Mouse (Mus musculus) midbrain, embryonic 11.5 days (tissue): ENCODE results near the gene Olfr523. TPM values are rescaled to one million over a fixed set of nuclear protein-coding genes. Genes with fewer than 3 reads are reported as not detected.

Experiments used
- ATAC-seq: fragments of 200-750 bp; cut with Nextera tagmentation; 2 replicates; pipeline ENCODE4 v1.8.0; 2017; ENCODE audit warnings: moderate TSS enrichment, moderate library complexity; ENCODE audit not compliant: low FRiP score
- DNase-seq: peaks from one replicate; pipeline ENCODE4 v3.0.0; 2015; ENCODE audit warnings: low spot score; ENCODE audit errors: missing footprints
- H3K27ac ChIP-seq: fragments of 300-500 bp; sonication (generic); 2 replicates; pipeline ENCODE4 v1.5.1; 2014; ENCODE audit warnings: low read depth, low read length
- H3K27me3 ChIP-seq: fragments of 300-500 bp; sonication (generic); 2 replicates; pipeline ENCODE4 v1.6.1; 2014; ENCODE audit warnings: mild to moderate bottlenecking, low read length, moderate library complexity, mixed read lengths; ENCODE audit not compliant: control insufficient read depth, insufficient read depth
- H3K36me3 ChIP-seq: fragments of 300-500 bp; sonication (generic); 2 replicates; pipeline ENCODE4 v1.6.1; 2014; ENCODE audit warnings: mild to moderate bottlenecking, low read length, moderate library complexity, mixed read lengths; ENCODE audit not compliant: control insufficient read depth, insufficient read depth
- H3K4me1 ChIP-seq: fragments of 300-500 bp; sonication (generic); 2 replicates; pipeline ENCODE4 v1.6.1; 2014; ENCODE audit warnings: low read length; ENCODE audit not compliant: control insufficient read depth, insufficient read depth
- H3K4me2 ChIP-seq: fragments of 300-500 bp; sonication (generic); 2 replicates; pipeline ENCODE4 v1.6.1; 2014; ENCODE audit warnings: mild to moderate bottlenecking, moderate library complexity
- H3K4me3 ChIP-seq: fragments of 300-500 bp; sonication (generic); 2 replicates; pipeline ENCODE4 v1.5.1; 2014; ENCODE audit warnings: low read depth, low read length
- H3K9ac ChIP-seq: fragments of 300-500 bp; sonication (generic); 2 replicates; pipeline ENCODE4 v1.6.1; 2014; ENCODE audit warnings: low read length
- H3K9me3 ChIP-seq: fragments of 300-500 bp; sonication (generic); 2 replicates; pipeline ENCODE4 v1.6.1; 2016; ENCODE audit warnings: low read length; ENCODE audit not compliant: control insufficient read depth
- WGBS: fragments of 180-500 bp; shearing (Covaris S2); extraction: QIAGEN DNeasy Blood & Tissue Kit; methylation state at CpG from one replicate; pipeline ENCODE4 v1.1.7; 2014; 5-methylcytosine and 5-hydroxymethylcytosine counted together
- polyA plus RNA-seq: library from polyadenylated mRNA; unstranded; fragments of >200 nt; fragmentation: Nextera tagmentation; extraction: Ambion mirVana; gene quantifications from 2 replicates; pipeline ENCODE4 v1.2.1, GENCODE M21; 2014

The Olfr523 gene
- polyA plus RNA-seq, 1 experiment from 2014 or later: not detected

- H3K27ac ChIP-seq: no peak overlapping the region
- H3K4me3 ChIP-seq: no peak overlapping the region
- no peak overlapping the region for H3K4me2 ChIP-seq
- no peaks in the 10 kb centered on the region for H3K36me3 ChIP-seq
- H3K9me3 ChIP-seq: no peaks in the 10 kb centered on the region
- 67% methylated on average over 4 of the region's 4 CpGs for WGBS
- no peaks in the 10 kb centered on the region for H3K4me1 ChIP-seq
- no peaks in the 10 kb centered on the region for H3K27me3 ChIP-seq
- H3K9ac ChIP-seq: no peak overlapping the region
- ATAC-seq (no peak), DNase-seq (peak; percentile 89)
Measured at GRCm38 (mm10) chr7:140188391-140189328, 15.6 kb downstream of the Olfr523 start.

DNA sequence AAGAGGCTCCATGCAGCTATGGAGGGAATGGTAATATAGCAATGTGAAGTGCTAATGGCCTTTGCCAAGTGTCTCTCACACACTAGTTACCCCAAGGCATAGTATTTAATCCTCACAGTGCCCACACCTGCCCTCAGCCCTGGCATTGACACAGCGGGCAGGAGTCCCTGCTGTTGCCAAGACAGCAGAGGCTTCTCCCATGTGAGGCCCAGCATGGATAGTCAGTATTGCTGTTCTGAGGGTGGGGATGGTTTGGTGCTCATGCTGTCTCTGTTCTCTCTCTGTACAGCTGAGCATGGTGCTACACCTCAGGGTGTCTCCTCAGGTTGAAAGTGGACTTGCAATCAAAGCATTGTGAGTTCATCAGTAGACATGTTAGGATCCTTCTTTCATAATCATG, 17.4 kb downstream of the Olfr523 start:
- H3K4me3 ChIP-seq: no peak overlapping the region
- no peak overlapping the region for H3K27ac ChIP-seq
- DNase-seq: no peak
- 85% methylated on average over 1 of the region's 1 CpGs for WGBS
- no peaks in the 10 kb centered on the region for H3K36me3 ChIP-seq
- H3K27me3 ChIP-seq: no peaks in the 10 kb centered on the region
- H3K9me3 ChIP-seq: no peaks in the 10 kb centered on the region
- H3K9ac ChIP-seq: no peak overlapping the region
- no peak overlapping the region for H3K4me2 ChIP-seq
- no peak for ATAC-seq
- H3K4me1 ChIP-seq: no peaks in the 10 kb centered on the region

GRCm38 (mm10) chr7:140192445-140192844, 19.4 kb downstream of the Olfr523 start:
- DNase-seq (peak; percentile 53), ATAC-seq (no peak)
- H3K36me3 ChIP-seq: no peaks in the 10 kb centered on the region
- no peak overlapping the region for H3K27ac ChIP-seq
- H3K4me2 ChIP-seq: no peak overlapping the region
- no peaks in the 10 kb centered on the region for H3K9me3 ChIP-seq
- 55% methylated on average over 2 of the region's 2 CpGs for WGBS
- no peak overlapping the region for H3K4me3 ChIP-seq
- H3K4me1 ChIP-seq: no peaks in the 10 kb centered on the region
- no peak overlapping the region for H3K9ac ChIP-seq
- H3K27me3 ChIP-seq: no peaks in the 10 kb centered on the region

DNA sequence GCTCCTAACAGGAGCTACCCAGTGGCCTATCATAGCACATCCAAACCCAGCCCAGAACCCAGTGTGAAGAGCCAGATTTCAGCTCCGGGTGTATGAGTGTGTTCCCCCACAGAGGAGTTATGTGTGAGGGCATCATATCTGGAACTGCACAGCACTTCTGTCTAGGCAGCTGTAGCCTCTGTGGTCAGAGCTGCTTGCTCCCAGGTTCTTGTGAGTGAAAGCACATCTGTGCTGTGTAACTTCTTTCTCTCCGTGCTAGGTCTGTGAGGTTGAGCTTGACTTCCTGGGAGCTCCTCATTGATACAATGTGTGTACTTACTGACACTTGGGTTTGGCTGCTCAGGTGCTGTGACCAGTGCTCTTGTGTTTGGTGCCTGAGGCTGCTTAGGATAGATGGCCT, 19.8 kb downstream of the Olfr523 start:
- ATAC-seq (no peak), DNase-seq (no peak)
- H3K9ac ChIP-seq: no peak overlapping the region
- no peak overlapping the region for H3K27ac ChIP-seq
- no peaks in the 10 kb centered on the region for H3K9me3 ChIP-seq
- 86% methylated on average over 2 of the region's 2 CpGs for WGBS
- H3K27me3 ChIP-seq: no peaks in the 10 kb centered on the region
- H3K4me2 ChIP-seq: no peak overlapping the region
- H3K4me1 ChIP-seq: no peaks in the 10 kb centered on the region
- H3K4me3 ChIP-seq: no peak overlapping the region
- H3K36me3 ChIP-seq: no peaks in the 10 kb centered on the region

GRCm38 (mm10) chr7:140194031-140194430, 21.0 kb downstream of the Olfr523 start:
- DNase-seq (no peak), ATAC-seq (no peak)
- Histone ChIP-seq H3K9ac (no peak overlapping the region), H3K27me3 (no peaks in the 10 kb centered on the region), H3K4me2 (no peak overlapping the region), H3K4me3 (no peak overlapping the region), H3K36me3 (no peaks in the 10 kb centered on the region), H3K9me3 (no peaks in the 10 kb centered on the region), H3K4me1 (no peaks in the 10 kb centered on the region), H3K27ac (no peak overlapping the region)
- WGBS: 90% methylated on average over 4 of the region's 4 CpGs

GRCm38 (mm10) chr7:140196002-140196401, 23.0 kb downstream of the Olfr523 start:
- DNase-seq (peak; percentile 59), ATAC-seq (no peak)
- Histone ChIP-seq H3K27ac (no peak overlapping the region), H3K4me1 (no peaks in the 10 kb centered on the region), H3K9me3 (no peaks in the 10 kb centered on the region), H3K9ac (no peak overlapping the region), H3K36me3 (no peaks in the 10 kb centered on the region), H3K27me3 (no peaks in the 10 kb centered on the region), H3K4me2 (no peak overlapping the region), H3K4me3 (no peak overlapping the region)
- 84% methylated on average over 8 of the region's 8 CpGs for WGBS

GRCm38 (mm10) chr7:140201090-140201489, 28.1 kb downstream of the Olfr523 start:
- Histone ChIP-seq H3K4me2 (no peak overlapping the region), H3K27me3 (no peaks in the 10 kb centered on the region), H3K9ac (no peak overlapping the region), H3K9me3 (no peaks in the 10 kb centered on the region), H3K27ac (no peak overlapping the region), H3K4me3 (no peak overlapping the region), H3K4me1 (no peaks in the 10 kb centered on the region), H3K36me3 (no peaks in the 10 kb centered on the region)
- 92% methylated on average over 4 of the region's 4 CpGs for WGBS
- no peak for ATAC-seq
- no peak for DNase-seq

GRCm38 (mm10) chr7:140205864-140206263, 32.8 kb downstream of the Olfr523 start, which contains the start of gene Olfr524:
Gene Olfr524, minus strand, starts transcription at chr7:140205964.
- H3K9ac ChIP-seq: no peak within 1 kb of the TSS
- H3K4me1 ChIP-seq: no peaks in the 10 kb centered on the region
- H3K9me3 ChIP-seq: no peaks in the 10 kb centered on the region
- H3K4me2 ChIP-seq: no peak within 1 kb of the TSS
- H3K4me3 ChIP-seq: no peak within 1 kb of the TSS
- ATAC-seq (no peak), DNase-seq (no peak)
- H3K27ac ChIP-seq: no peak within 1 kb of the TSS
- no peaks in the 10 kb centered on the region for H3K36me3 ChIP-seq
- H3K27me3 ChIP-seq: no peaks in the 10 kb centered on the region

DNA sequence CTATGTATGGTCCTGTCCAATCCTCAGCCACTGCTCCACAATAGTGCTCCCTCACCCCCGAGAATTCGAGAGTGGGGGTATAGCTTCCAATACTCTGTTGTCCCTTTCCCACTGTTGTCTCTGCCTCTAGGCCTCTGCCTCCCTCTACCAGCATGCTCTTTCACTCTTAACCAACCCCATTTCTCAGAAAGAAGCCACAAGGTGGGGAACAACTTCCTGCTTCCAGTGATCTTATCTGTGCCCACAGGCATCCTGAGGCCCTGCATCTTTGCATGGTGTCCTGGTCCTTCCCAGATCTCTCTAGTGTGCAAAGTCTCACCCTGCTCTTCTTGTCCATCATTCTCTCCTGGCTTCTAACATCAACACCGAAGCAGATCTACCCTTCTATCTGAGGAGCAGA, 33.9 kb downstream of the Olfr523 start:
- WGBS: 87% methylated on average over 3 of the region's 3 CpGs
- DNase-seq (no peak), ATAC-seq (no peak)
- Histone ChIP-seq H3K27ac (no peak overlapping the region), H3K4me3 (no peak overlapping the region), H3K4me1 (no peaks in the 10 kb centered on the region), H3K9ac (no peak overlapping the region), H3K36me3 (no peaks in the 10 kb centered on the region), H3K9me3 (no peaks in the 10 kb centered on the region), H3K27me3 (no peaks in the 10 kb centered on the region), H3K4me2 (no peak overlapping the region)
